Mouse (Mus musculus): ENCODE measurements at regions not wholly inside any gene's neighbourhood (a gene's known extent, or its start where the extent isn't known, plus 50 kb on each side); places are given as distances from the start of the nearest gene placed in this dataset.

GRCm38 (mm10) chr11:111280769-111281168 lies 214.8 kb downstream of the Kcnj2 start:
- no peak for DNase-seq (ENCODE audit: low spot score in 2 of 2)

- peak in 1 of 2 experiments; percentile 33 for DNase-seq (ENCODE audit: low spot score in 2 of 2)
These were observed 215.5 kb downstream of the Kcnj2 start for GRCm38 (mm10) chr11:111281237-111282160.

DNA sequence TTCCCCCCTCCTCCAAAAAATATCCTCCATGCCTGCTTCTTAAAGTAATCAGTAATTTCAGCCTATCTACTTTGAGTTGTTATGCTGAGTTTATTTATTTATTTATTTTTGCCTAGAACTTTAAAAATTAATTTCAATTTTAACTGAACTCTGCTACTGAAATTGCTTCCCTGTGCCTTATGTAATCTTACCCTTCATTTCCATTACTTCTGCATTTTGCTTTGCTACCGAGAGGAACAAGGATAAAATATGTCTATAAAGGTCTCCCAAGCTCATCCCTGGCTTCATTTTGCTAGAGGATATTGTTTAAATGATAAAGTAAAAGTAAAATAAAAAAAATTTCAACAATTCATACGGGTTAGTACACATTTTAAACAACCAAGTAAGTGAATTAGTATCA lies 216.3 kb downstream of the Kcnj2 start:
- DNase-seq (ENCODE audit: low spot score in 2 of 2) = no peak

GRCm38 (mm10) chr11:111290537-111290936 lies 224.6 kb downstream of the Kcnj2 start:
- DNase-seq (ENCODE audit: low spot score in 2 of 2) = no peak

DNA sequence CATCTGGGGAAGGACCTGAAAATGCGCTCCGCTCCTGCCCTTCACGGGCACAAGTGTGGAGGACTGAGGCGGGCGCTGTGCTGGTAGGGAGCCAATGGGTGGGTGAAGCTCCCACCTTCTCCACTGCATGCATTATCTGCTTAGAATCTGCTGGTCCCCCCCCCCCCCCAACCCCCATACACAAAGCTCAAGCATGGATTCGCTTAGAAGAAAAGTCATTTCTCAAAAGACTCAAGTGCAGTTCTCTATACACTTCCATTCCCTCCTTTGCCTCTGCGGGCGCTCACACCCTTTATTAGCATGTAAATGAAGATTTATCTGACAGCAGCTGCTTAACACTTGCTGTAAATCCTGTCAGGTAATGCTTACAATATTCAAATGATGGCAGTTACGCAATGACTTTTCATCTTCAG lies 230.4 kb downstream of the Kcnj2 start:
- peak in 1 of 2 experiments; percentile 9 for DNase-seq (ENCODE audit: low spot score in 2 of 2)

GRCm38 (mm10) chr11:111312802-111313201 lies 246.8 kb downstream of the Kcnj2 start:
- no peak for DNase-seq (ENCODE audit: low spot score in 2 of 2)

DNA sequence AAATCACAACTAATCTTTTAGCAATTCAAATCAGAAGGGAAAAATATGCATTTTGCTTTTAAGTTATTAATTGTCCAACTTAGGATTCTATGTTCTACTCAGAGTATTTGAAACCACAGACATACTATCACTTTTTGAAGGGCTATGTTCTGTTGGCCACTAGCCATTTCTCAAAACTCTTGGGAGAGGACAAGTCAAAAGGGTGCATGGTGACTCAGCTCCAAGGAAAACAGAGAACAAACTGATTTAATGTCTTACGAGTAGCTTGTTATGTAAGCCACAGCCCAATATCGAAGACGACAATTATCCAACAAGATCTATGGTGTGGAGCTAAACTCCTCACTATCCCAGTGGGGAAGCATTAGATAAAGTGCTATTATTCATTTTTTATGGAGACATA lies 247.6 kb downstream of the Kcnj2 start:
- no peak for DNase-seq (ENCODE audit: low spot score in 2 of 2)

DNA sequence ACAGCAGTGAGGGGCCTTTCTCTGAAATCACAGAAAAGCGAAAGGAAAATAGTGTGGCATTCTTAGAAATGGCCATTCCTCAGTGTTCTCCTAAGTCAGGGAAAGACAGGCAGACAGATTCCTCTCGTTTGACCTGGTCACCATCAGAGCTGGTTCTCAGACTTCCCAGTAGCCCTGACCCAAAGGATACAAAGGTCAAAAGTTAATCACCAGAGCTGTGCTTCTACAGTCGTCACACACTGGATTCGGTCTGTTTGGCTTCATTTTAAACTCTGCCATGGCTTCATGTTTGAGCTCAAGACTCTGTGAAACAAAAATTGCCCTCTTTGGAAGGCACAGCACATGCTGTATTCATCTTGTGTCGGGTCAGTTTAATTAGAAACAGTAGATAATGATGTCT lies 255.6 kb downstream of the Kcnj2 start:
- DNase-seq (ENCODE audit: low spot score in 2 of 2) = no peak

- DNase-seq (ENCODE audit: low spot score in 2 of 2) = no peak
These were observed 258.6 kb downstream of the Kcnj2 start for GRCm38 (mm10) chr11:111324453-111325010.

- no peak for DNase-seq (ENCODE audit: low spot score in 2 of 2)
These were observed 261.0 kb downstream of the Kcnj2 start for GRCm38 (mm10) chr11:111326915-111327314.

- DNase-seq (ENCODE audit: low spot score in 2 of 2) = no peak
These were observed 262.3 kb downstream of the Kcnj2 start for GRCm38 (mm10) chr11:111328258-111328657.

DNA sequence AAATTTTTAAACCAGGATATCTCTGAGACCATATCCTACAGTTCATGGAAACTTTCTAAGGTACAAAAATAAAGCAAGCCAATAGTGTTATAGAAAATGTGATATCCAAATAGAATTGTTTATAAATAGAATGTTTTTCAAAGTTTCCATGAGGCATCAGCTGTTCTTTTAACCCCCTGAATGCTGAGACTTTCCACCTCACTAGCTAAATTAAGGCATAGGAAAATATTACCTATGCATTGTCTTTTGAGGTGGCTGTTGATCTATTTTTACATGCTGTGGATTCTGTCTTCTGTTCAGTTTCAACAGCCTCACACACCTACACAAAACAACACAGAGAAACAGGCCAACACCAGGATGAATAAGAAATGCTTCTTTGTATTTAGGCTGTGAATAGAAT lies 265.6 kb downstream of the Kcnj2 start:
- DNase-seq (ENCODE audit: low spot score in 2 of 2) = no peak

- peak in 1 of 2 experiments; percentile 11 for DNase-seq (ENCODE audit: low spot score in 2 of 2)
These were observed 267.1 kb downstream of the Kcnj2 start for GRCm38 (mm10) chr11:111333021-111333420.

DNA sequence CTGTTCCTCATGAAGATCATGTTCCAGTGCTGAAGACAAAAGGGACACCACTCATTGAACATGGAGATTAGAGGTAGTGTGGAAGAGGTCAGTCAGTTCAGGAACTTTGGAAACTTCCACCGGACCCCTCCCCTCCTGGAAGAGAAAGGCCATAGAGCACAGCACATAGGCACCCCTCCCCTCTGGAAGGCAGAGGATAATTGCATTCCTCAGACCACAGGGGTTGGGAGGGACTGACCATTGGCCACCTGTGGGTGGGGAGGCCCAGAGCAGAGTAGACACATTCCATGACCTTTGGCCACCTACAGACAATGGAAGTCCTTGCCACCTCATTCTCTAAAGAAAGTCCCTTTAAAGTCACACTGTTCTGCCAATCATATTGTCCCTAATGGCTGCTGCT lies 281.6 kb downstream of the Kcnj2 start:
- DNase-seq (ENCODE audit: low spot score in 2 of 2) = no peak

GRCm38 (mm10) chr11:111350028-111350427 lies 284.1 kb downstream of the Kcnj2 start:
- DNase-seq (ENCODE audit: low spot score in 2 of 2) = no peak

DNA sequence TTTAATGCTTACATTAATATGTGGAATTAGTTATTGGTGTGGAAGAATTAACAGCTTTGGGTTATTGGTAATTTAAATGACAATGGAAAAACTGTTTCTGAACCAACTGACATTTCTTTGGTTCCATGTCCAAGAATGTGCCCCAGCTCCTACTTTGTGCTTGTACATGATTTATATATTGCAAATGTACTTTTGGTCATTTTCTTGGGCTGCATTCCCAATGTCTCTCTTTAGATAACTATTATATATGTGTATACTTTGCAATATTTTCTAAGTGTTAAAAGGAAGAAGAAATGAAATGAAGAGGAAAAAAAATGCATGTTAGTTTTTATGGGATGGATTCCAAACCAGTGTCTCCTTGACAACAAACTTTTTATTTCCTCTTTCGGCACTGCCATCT lies 297.4 kb downstream of the Kcnj2 start:
- no peak for DNase-seq (ENCODE audit: low spot score in 2 of 2)

DNA sequence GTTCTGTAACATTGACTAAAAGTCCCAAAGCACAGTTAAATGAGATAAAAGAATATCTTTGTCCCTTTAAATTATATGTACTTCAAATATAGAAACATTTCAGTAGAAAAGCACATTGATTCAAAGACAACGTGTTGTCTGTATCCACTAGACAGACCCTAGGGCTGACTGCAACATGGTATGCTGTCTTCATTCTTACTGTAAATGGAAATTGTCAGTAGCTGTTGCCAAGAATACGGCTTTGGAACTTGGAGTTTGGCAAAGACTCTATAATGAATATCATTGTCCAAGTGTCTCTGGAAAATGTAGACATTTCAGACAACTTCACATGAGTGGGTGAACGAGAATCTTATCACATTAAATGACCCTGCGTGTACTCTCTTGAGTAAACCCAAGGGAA lies 311.2 kb downstream of the Kcnj2 start:
- DNase-seq (ENCODE audit: low spot score in 2 of 2) = no peak

DNA sequence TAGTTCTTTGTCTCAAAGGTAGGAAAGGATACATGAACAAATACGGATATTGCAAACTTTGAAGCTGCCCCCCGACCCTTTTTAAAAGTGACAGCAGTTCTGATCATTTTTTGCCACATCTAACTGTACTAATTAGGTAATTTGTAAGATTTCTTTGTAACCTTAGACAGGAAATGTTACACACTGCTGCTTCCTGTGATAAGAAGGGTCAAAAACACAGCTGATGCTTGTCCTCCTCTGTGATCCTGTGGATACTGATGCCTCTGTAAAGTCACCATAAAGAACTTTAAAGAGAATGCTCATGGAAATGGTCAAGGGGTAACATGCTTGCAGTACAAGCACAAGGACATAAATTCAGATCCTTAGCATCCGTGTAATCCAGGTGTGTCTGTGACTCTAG lies 313.9 kb downstream of the Kcnj2 start:
- no peak for DNase-seq (ENCODE audit: low spot score in 2 of 2)

GRCm38 (mm10) chr11:111398706-111399105 lies 332.7 kb downstream of the Kcnj2 start:
- no peak for DNase-seq (ENCODE audit: low spot score in 2 of 2)

GRCm38 (mm10) chr11:111409266-111409665 lies 343.3 kb downstream of the Kcnj2 start:
- DNase-seq (ENCODE audit: low spot score in 2 of 2) = peak in 1 of 2 experiments; percentile 4

- DNase-seq (ENCODE audit: low spot score in 2 of 2) = no peak
These were observed 358.9 kb downstream of the Kcnj2 start for GRCm38 (mm10) chr11:111424871-111425270.

GRCm38 (mm10) chr11:111426715-111427114 lies 360.8 kb downstream of the Kcnj2 start:
- no peak for DNase-seq (ENCODE audit: low spot score in 2 of 2)

GRCm38 (mm10) chr11:111442257-111442656 lies 376.3 kb downstream of the Kcnj2 start:
- no peak for DNase-seq (ENCODE audit: low spot score in 2 of 2)

Measured in left cerebral cortex, adult 8-10 months (tissue).